Mouse (Mus musculus): ENCODE measurements at regions not wholly inside any gene's neighbourhood (a gene's known extent, or its start where the extent isn't known, plus 50 kb on each side); places are given as distances from the start of the nearest gene placed in this dataset.

- DNase-seq (ENCODE audit: low read depth, low spot score) = no peak
Observed at GRCm38 (mm10) chr15:6183627-6184026, 116.0 kb upstream of the Dab2 start.

- no peak for DNase-seq (ENCODE audit: low read depth, low spot score)
Observed at GRCm38 (mm10) chr15:6191845-6192244, 107.7 kb upstream of the Dab2 start.

- DNase-seq (ENCODE audit: low read depth, low spot score) = no peak
Observed at GRCm38 (mm10) chr15:6207239-6207638, 92.3 kb upstream of the Dab2 start.

GRCm38 (mm10) chr15:6209301-6209700 is 90.3 kb upstream of the Dab2 start:
- DNase-seq (ENCODE audit: low read depth, low spot score) = no peak

- no peak for DNase-seq (ENCODE audit: low read depth, low spot score)
Observed at GRCm38 (mm10) chr15:6218087-6218486, 81.5 kb upstream of the Dab2 start.

- no peak for DNase-seq (ENCODE audit: low read depth, low spot score)
Observed at GRCm38 (mm10) chr15:6225227-6225626, 74.4 kb upstream of the Dab2 start.

GRCm38 (mm10) chr15:6230618-6231017 is 69.0 kb upstream of the Dab2 start:
- no peak for DNase-seq (ENCODE audit: low read depth, low spot score)

GRCm38 (mm10) chr15:6231308-6232103 is 68.1 kb upstream of the Dab2 start:
- DNase-seq (ENCODE audit: low read depth, low spot score) = no peak

- DNase-seq (ENCODE audit: low read depth, low spot score) = no peak
Observed at GRCm38 (mm10) chr15:6233621-6234020, 66.0 kb upstream of the Dab2 start.

- no peak for DNase-seq (ENCODE audit: low read depth, low spot score)
Observed at GRCm38 (mm10) chr15:6236583-6236982, 63.0 kb upstream of the Dab2 start.

- DNase-seq (ENCODE audit: low read depth, low spot score) = no peak
Observed at GRCm38 (mm10) chr15:6237726-6238125, 61.9 kb upstream of the Dab2 start.

GRCm38 (mm10) chr15:6238133-6238532 is 61.5 kb upstream of the Dab2 start:
- peak; percentile 24 for DNase-seq (ENCODE audit: low read depth, low spot score)

- DNase-seq (ENCODE audit: low read depth, low spot score) = no peak
Observed at GRCm38 (mm10) chr15:6238755-6239154, 60.8 kb upstream of the Dab2 start.

- DNase-seq (ENCODE audit: low read depth, low spot score) = no peak
Observed at GRCm38 (mm10) chr15:6242132-6242531, 57.5 kb upstream of the Dab2 start.

- DNase-seq (ENCODE audit: low read depth, low spot score) = no peak
Observed at GRCm38 (mm10) chr15:6244401-6244800, 55.2 kb upstream of the Dab2 start.

- no peak for DNase-seq (ENCODE audit: low read depth, low spot score)
Observed at GRCm38 (mm10) chr15:6245950-6246894, 53.4 kb upstream of the Dab2 start.

- no peak for DNase-seq (ENCODE audit: low read depth, low spot score)
Observed at GRCm38 (mm10) chr15:6248470-6248869, 51.1 kb upstream of the Dab2 start.
